Mouse (Mus musculus) effector memory CD4-positive, alpha-beta T cell, adult 5 months (primary cell): ENCODE data around the gene Garnl3. TPM values are rescaled to one million over a fixed set of nuclear protein-coding genes. Genes with fewer than 3 reads are reported as not detected.

Source experiments
- polyA plus RNA-seq: library from polyadenylated mRNA; unstranded; fragments of 100-300 nt; shearing (Covaris generic); gene quantifications from one replicate; pipeline ENCODE4 v1.2.1, GENCODE M21; 2017

The Garnl3 gene
- 2.1 TPM for polyA plus RNA-seq

GRCm38 (mm10) chr2:33131500-33132092, at the start of gene Garnl3:
Garnl3 (minus strand) TSS chr2:33131654.

GRCm38 (mm10) chr2:32981725-32982271, 149.7 kb downstream of the Garnl3 start, which contains the start of gene Slc2a8:
Slc2a8 (minus strand) TSS chr2:32982083.

GRCm38 (mm10) chr2:32961192-32961995, 170.1 kb downstream of the Garnl3 start, which contains the start of the genes Rpl12 and Lrsam1:
Rpl12 (plus strand) TSS chr2:32961559.
Lrsam1 (minus strand) TSS chr2:32961614.

Other genes with a start within 250 kb of the Garnl3 start
- gene Rpl12, start 170.1 kb downstream of the Garnl3 start, polyA plus RNA-seq = 42.5 TPM
- 5.4 TPM for gene Lrsam1, start 170.0 kb downstream of the Garnl3 start, polyA plus RNA-seq
- gene Slc2a8, start 149.6 kb downstream of the Garnl3 start, polyA plus RNA-seq = 14.6 TPM
- 24.5 TPM for gene Angptl2, start 84.4 kb upstream of the Garnl3 start, polyA plus RNA-seq
- gene Ralgps1, start 239.8 kb upstream of the Garnl3 start, polyA plus RNA-seq = 8.3 TPM